Mouse (Mus musculus) ES-E14 (cell line): ENCODE results near the gene Pinlyp. TPM values are rescaled to one million over a fixed set of nuclear protein-coding genes. Genes with fewer than 3 reads are reported as not detected.

Source experiments
- DNase-seq: peaks from one replicate; pipeline ENCODE4 v3.0.0-alpha.2; 2013; ENCODE audit warnings: low read depth, low spot score
- H3K27ac ChIP-seq: 2 replicates; pipeline ENCODE4 v1.5.1; 2012; ENCODE audit warnings: low read depth, mild to moderate bottlenecking, low read length, moderate library complexity, mixed read lengths; ENCODE audit not compliant: poor library complexity, insufficient read depth, severe bottlenecking
- H3K36me3 ChIP-seq: 2 replicates; pipeline ENCODE4 v1.6.1; 2012; ENCODE audit warnings: mild to moderate bottlenecking, low read length, moderate library complexity, mixed read lengths; ENCODE audit not compliant: control insufficient read depth, poor library complexity, insufficient read depth, severe bottlenecking
- H3K4me1 ChIP-seq, 2 experiments: fragments of 150-350 bp in 1 of 2; sonication (generic) in 1 of 2; 2 replicates each; pipeline ENCODE4 v1.6.1; 2012; ENCODE audit warnings: low read length in 2 of 2, mild to moderate bottlenecking in 1 of 2, mixed read lengths in 1 of 2; ENCODE audit not compliant: control insufficient read depth in 2 of 2, insufficient read depth in 2 of 2, poor library complexity in 1 of 2
- H3K4me3 ChIP-seq, 2 experiments: fragments of 150-350 bp in 1 of 2; sonication (generic) in 1 of 2; 2 replicates each; pipeline ENCODE4 v1.5.1; 2012; ENCODE audit warnings: low read length in 2 of 2, low read depth in 1 of 2, mild to moderate bottlenecking in 1 of 2, mixed read lengths in 1 of 2; ENCODE audit not compliant: insufficient read depth in 1 of 2, poor library complexity in 1 of 2, severe bottlenecking in 1 of 2
- H3K9ac ChIP-seq: 2 replicates; pipeline ENCODE4 v1.6.1; 2012; ENCODE audit warnings: low read depth, mild to moderate bottlenecking, low read length, mixed read lengths; ENCODE audit not compliant: poor library complexity, insufficient read depth, severe bottlenecking
- H3K9me3 ChIP-seq: fragments of 150-350 bp; sonication (generic); 2 replicates; pipeline ENCODE4 v1.6.1; 2012; ENCODE audit warnings: low read depth, mild to moderate bottlenecking, low read length; ENCODE audit not compliant: control insufficient read depth, insufficient read depth
- CHD2 ChIP-seq: IDR thresholded peaks from 2 replicates; pipeline ENCODE4 v1.6.1; 2014; ENCODE audit warnings: mild to moderate bottlenecking, low read depth, low read length, inconsistent platforms
- HCFC1 ChIP-seq: IDR thresholded peaks from 2 replicates; pipeline ENCODE4 v1.6.1; 2012; ENCODE audit warnings: low read length, inconsistent platforms, borderline replicate concordance; ENCODE audit not compliant: insufficient read depth
- MAFK ChIP-seq: IDR thresholded peaks from 2 replicates; pipeline ENCODE4 v1.6.1; 2014; ENCODE audit warnings: mild to moderate bottlenecking, low read depth, low read length, inconsistent platforms; ENCODE audit not compliant: insufficient read depth
- ZC3H11A ChIP-seq: IDR thresholded peaks from 2 replicates; pipeline ENCODE4 v1.6.1; 2012; ENCODE audit warnings: low read depth, mild to moderate bottlenecking, inconsistent platforms, low read length, borderline replicate concordance
- ZNF384 ChIP-seq: IDR thresholded peaks from 2 replicates; pipeline ENCODE4 v1.6.1; 2012; ENCODE audit warnings: low read depth, low read length, inconsistent platforms
- in situ Hi-C, 2 experiments: fragments of 600-800 bp; cut with MboI; formaldehyde crosslinking; loops; one replicate each; pipeline ENCODE4 v1.15.1; 2025; ENCODE audit warnings: low sequenced_read_pairs in 2 of 2, inconsistent platforms in 1 of 2; ENCODE audit not compliant: unreplicated experiment in 2 of 2
- total RNA-seq: library from RNA; depleted of rRNA; stranded (reverse); fragments of 300-350 nt; gene quantifications from 2 replicates; pipeline ENCODE4 v1.2.3, GENCODE M21; 2012

Gene Pinlyp
- total RNA-seq, 1 experiment: not detected

DNA sequence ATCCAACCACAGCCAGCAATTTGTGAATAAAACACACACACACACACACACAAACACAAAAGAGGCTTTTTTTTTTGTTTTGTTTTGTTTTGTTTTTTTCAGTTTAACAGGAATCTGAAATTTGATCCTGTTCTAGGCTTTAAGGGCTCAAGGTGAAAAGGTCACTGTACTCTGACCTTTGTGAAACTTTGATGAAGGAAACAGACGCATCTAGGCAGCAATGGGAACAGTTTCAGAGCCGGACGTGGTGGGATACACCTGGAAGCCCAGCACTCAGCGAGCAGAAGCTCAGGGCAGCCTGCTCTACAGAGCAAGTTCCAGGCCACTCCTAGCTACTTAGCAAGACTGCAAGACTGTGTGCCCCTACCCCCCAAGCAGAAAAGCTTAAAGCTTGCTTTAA, 41.0 kb downstream of the Pinlyp start:
- Histone ChIP-seq H3K9ac (peak overlapping the region; percentile 27; the same call in 1 of the 2 replicates), H3K36me3 (no peaks in the 10 kb centered on the region), H3K4me3 (peak overlapping the region in 1 of 2 experiments; percentile 19; a peak in 1 of 4 replicates), H3K27ac (peak overlapping the region; percentile 88; the same call in 1 of the 2 replicates), H3K4me1 (peaks cover 3 to 23% of the 10 kb centered on the region in 2 experiments; a peak in 3 of 4 replicates), H3K9me3 (no peaks in the 10 kb centered on the region)
- TF ChIP-seq HCFC1 (no peak), ZNF384 (peak; percentile 70), CHD2 (0 out of 2 replicates have a peak, but pooled peaks have one; percentile 16)
- DNase-seq: no peak
- in situ Hi-C loops: loop anchor here in 1 of 2 experiments (25.0 kb wide), 1 partner anchor 93 kb away; no protein-coding TSS in a partner anchor

- TF ChIP-seq MAFK (no peak), CHD2 (no peak), ZNF384 (no peak)
- H3K4me3 ChIP-seq: no peak overlapping the region
- in situ Hi-C loops: loop anchor here in 1 of 2 experiments (25.0 kb wide), 1 partner anchor 92 kb away; no protein-coding TSS in a partner anchor
- H3K36me3 ChIP-seq: no peaks in the 10 kb centered on the region
- peak overlapping the region; percentile 38; the same call in 1 of the 2 replicates for H3K27ac ChIP-seq
- no peaks in the 10 kb centered on the region for H3K9me3 ChIP-seq
- H3K4me1 ChIP-seq: peaks cover 3 to 28% of the 10 kb centered on the region in 2 experiments; a peak in 3 of 4 replicates
- H3K9ac ChIP-seq: no peak overlapping the region
- no peak for DNase-seq
Measured at GRCm38 (mm10) chr7:24504004-24504403, 41.9 kb downstream of the Pinlyp start.

DNA sequence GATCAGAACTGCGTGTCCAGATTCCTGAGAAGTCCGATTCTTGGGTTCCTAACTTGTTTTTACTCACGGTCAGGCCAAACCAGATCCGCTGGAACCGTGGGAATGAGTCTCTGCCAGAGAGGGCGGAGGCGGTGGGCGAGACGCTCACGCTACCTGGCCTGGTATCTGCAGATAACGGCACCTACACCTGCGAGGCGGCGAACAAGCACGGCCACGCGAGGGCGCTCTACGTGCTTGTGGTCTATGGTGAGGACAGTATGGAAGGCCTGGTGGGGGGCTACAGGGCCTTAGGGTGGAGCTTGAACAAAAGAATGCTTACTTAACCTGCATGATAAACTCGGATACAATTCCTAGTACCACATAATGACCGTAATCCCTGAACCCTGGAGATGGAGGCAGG, 44.4 kb downstream of the Pinlyp start:
- H3K9me3 ChIP-seq: no peaks in the 10 kb centered on the region
- in situ Hi-C loops: loop anchor here in 1 of 2 experiments (25.0 kb wide), 1 partner anchor 89 kb away; no protein-coding TSS in a partner anchor
- TF ChIP-seq ZNF384: no peak
- TF ChIP-seq HCFC1: no peak
- TF ChIP-seq MAFK: no peak
- no peak for TF ChIP-seq ZC3H11A
- no peak for TF ChIP-seq CHD2

GRCm38 (mm10) chr7:24500929-24501328, 45.0 kb downstream of the Pinlyp start:
- H3K9ac ChIP-seq: no peak overlapping the region
- H3K27ac ChIP-seq: no peak overlapping the region
- TF ChIP-seq CHD2: no peak
- no peak for TF ChIP-seq ZC3H11A
- TF ChIP-seq HCFC1: no peak
- no peak for TF ChIP-seq MAFK
- TF ChIP-seq ZNF384: no peak
- H3K9me3 ChIP-seq: no peaks in the 10 kb centered on the region
- DNase-seq: peak; percentile 75
- in situ Hi-C loops: loop anchor here in 1 of 2 experiments (25.0 kb wide), 1 partner anchor 89 kb away; no protein-coding TSS in a partner anchor
- H3K4me1 ChIP-seq: peaks cover 3 to 28% of the 10 kb centered on the region in 2 experiments; a peak in 3 of 4 replicates
- H3K4me3 ChIP-seq: no peak overlapping the region
- no peaks in the 10 kb centered on the region for H3K36me3 ChIP-seq

More for the DNA sequence above, 44.4 kb downstream of the Pinlyp start:
- Histone ChIP-seq H3K27ac (no peak overlapping the region), H3K36me3 (no peaks in the 10 kb centered on the region), H3K4me3 (no peak overlapping the region), H3K9ac (no peak overlapping the region), H3K4me1 (peaks cover 3 to 28% of the 10 kb centered on the region in 2 experiments; a peak in 3 of 4 replicates)
- DNase-seq: no peak
